Mouse (Mus musculus) heart, postnatal 0 days (tissue): ENCODE measurements around the gene Atp6v1a. TPM values are rescaled to one million over a fixed set of nuclear protein-coding genes. Genes with fewer than 3 reads are reported as not detected.

Source experiments
- ATAC-seq: fragments of 200-750 bp; cut with Nextera tagmentation; 2 replicates; pipeline ENCODE4 v1.8.0; 2017; ENCODE audit warnings: low read depth, moderate number of reproducible peaks, moderate library complexity; ENCODE audit not compliant: insufficient read depth
- DNase-seq: peaks from one replicate; pipeline ENCODE4 v3.0.0-alpha.2; 2016; ENCODE audit warnings: low spot score
- H3K27ac ChIP-seq: fragments of 300-500 bp; sonication (generic); 2 replicates; pipeline ENCODE4 v1.5.1; 2014; ENCODE audit warnings: low read depth, mild to moderate bottlenecking
- H3K27me3 ChIP-seq: fragments of 300-500 bp; sonication (generic); 2 replicates; pipeline ENCODE4 v1.6.1; 2014; ENCODE audit warnings: low read length, mixed read lengths; ENCODE audit not compliant: control insufficient read depth, insufficient read depth
- H3K36me3 ChIP-seq: fragments of 300-500 bp; sonication (generic); replicated peaks from 2 replicates; pipeline ENCODE4 v1.6.1; 2014; ENCODE audit warnings: low read length, mixed read lengths; ENCODE audit not compliant: control insufficient read depth, insufficient read depth
- H3K4me1 ChIP-seq: fragments of 300-500 bp; sonication (generic); 2 replicates; pipeline ENCODE4 v1.6.1; 2014; ENCODE audit warnings: antibody characterized with exemption; ENCODE audit not compliant: control insufficient read depth, insufficient read depth
- H3K4me2 ChIP-seq: fragments of 300-500 bp; sonication (generic); 2 replicates; pipeline ENCODE4 v1.6.1; 2014; ENCODE audit warnings: low read depth, mild to moderate bottlenecking, low read length, moderate library complexity
- H3K4me3 ChIP-seq: fragments of 300-500 bp; sonication (generic); 2 replicates; pipeline ENCODE4 v1.5.1; 2014; ENCODE audit warnings: low read depth, low read length
- H3K9ac ChIP-seq: fragments of 300-500 bp; sonication (generic); replicated peaks from 2 replicates; pipeline ENCODE4 v1.6.1; 2014; ENCODE audit warnings: low read depth, low read length, mixed read lengths
- H3K9me3 ChIP-seq: fragments of 300-500 bp; sonication (generic); replicated peaks from 2 replicates; pipeline ENCODE4 v1.6.1; 2016; ENCODE audit warnings: low read length; ENCODE audit not compliant: control insufficient read depth
- CTCF ChIP-seq: IDR thresholded peaks from 2 replicates; pipeline ENCODE4 v1.5.1; 2016; ENCODE audit warnings: antibody characterized with exemption, control low read depth, low read depth
- EP300 ChIP-seq: IDR thresholded peaks from 2 replicates; pipeline ENCODE4 v1.6.1; 2016; ENCODE audit warnings: antibody characterized with exemption, low read depth
- WGBS: fragments of 180-500 bp; shearing (Covaris S2); extraction: QIAGEN DNeasy Blood & Tissue Kit; methylation state at CpG from one replicate; pipeline ENCODE4 v1.1.7; 2014; 5-methylcytosine and 5-hydroxymethylcytosine counted together
- polyA plus RNA-seq: library from polyadenylated mRNA; unstranded; fragments of >200 nt; fragmentation: Nextera tagmentation; extraction: Ambion mirVana; gene quantifications from 2 replicates; pipeline ENCODE4 v1.2.1, GENCODE M21; 2015
- total RNA-seq: library from RNA; depleted of rRNA; stranded (reverse); fragments of >200 nt; gene quantifications from 2 replicates; pipeline ENCODE4 v1.2.3, GENCODE M21; 2014; ENCODE audit warnings: low replicate concordance

The Atp6v1a gene
- total and polyA plus RNA-seq, 2 experiments from 2014 or later = 22.3 to 39.4 TPM

- Histone ChIP-seq H3K9me3 (no peaks in the 10 kb centered on the region), H3K36me3 (peaks cover 76% of the 10 kb centered on the region), H3K9ac (no peak overlapping the region), H3K4me2 (no peak overlapping the region), H3K4me1 (no peaks in the 10 kb centered on the region), H3K27me3 (no peaks in the 10 kb centered on the region), H3K4me3 (no peak overlapping the region), H3K27ac (no peak overlapping the region)
- no peak for DNase-seq
- 82% methylated on average over 12 of the region's 12 CpGs for WGBS
- TF ChIP-seq EP300 (no peak), CTCF (no peak)
- no peak for ATAC-seq
Measured at GRCm38 (mm10) chr16:44101181-44101710, 38.3 kb downstream of the Atp6v1a start.

- no peaks in the 10 kb centered on the region for H3K4me1 ChIP-seq
- WGBS = 91% methylated on average over 7 of the region's 7 CpGs
- H3K36me3 ChIP-seq = peaks cover 88% of the 10 kb centered on the region
- DNase-seq (no peak), ATAC-seq (no peak)
- H3K9ac ChIP-seq = no peak overlapping the region
- no peak overlapping the region for H3K27ac ChIP-seq
- no peak for TF ChIP-seq CTCF
- H3K9me3 ChIP-seq = no peaks in the 10 kb centered on the region
- H3K4me3 ChIP-seq = no peak overlapping the region
- no peak overlapping the region for H3K4me2 ChIP-seq
- H3K27me3 ChIP-seq = no peaks in the 10 kb centered on the region
Measured at GRCm38 (mm10) chr16:44099377-44099776, 40.1 kb downstream of the Atp6v1a start.

- Histone ChIP-seq H3K36me3 (peaks cover 77% of the 10 kb centered on the region), H3K27me3 (no peaks in the 10 kb centered on the region), H3K4me1 (no peaks in the 10 kb centered on the region), H3K4me2 (no peak overlapping the region), H3K4me3 (no peak overlapping the region), H3K9ac (no peak overlapping the region), H3K27ac (no peak overlapping the region), H3K9me3 (no peaks in the 10 kb centered on the region)
- no peak for DNase-seq
- TF ChIP-seq EP300 (no peak), CTCF (no peak)
- 66% methylated on average over 2 of the region's 2 CpGs for WGBS
- ATAC-seq = no peak
Measured at GRCm38 (mm10) chr16:44087650-44088049, 51.9 kb downstream of the Atp6v1a start.

- peak within 1 kb of the TSS; percentile 59 for H3K4me3 ChIP-seq
- DNase-seq (peak; percentile 81), ATAC-seq (peak; percentile 89)
- H3K36me3 ChIP-seq = no peaks in the 10 kb centered on the region
- 6% methylated on average over 45 of the region's 45 CpGs for WGBS
- no peaks in the 10 kb centered on the region for H3K27me3 ChIP-seq
- peak within 1 kb of the TSS; percentile 73 for H3K4me2 ChIP-seq
- no peaks in the 10 kb centered on the region for H3K4me1 ChIP-seq
- no peaks in the 10 kb centered on the region for H3K9me3 ChIP-seq
- TF ChIP-seq CTCF = peak; percentile 82
- no peak for TF ChIP-seq EP300
- H3K9ac ChIP-seq = peak within 1 kb of the TSS; percentile 61
- peak within 1 kb of the TSS; percentile 21; the same call in 1 of the 2 replicates for H3K27ac ChIP-seq
Measured at GRCm38 (mm10) chr16:44063025-44063894, 76.2 kb downstream of the Atp6v1a start, which contains the start of gene Gramd1c. Gramd1c (minus strand) TSS chr16:44063345.

- no peak for TF ChIP-seq CTCF
- no peak for TF ChIP-seq EP300
Measured at GRCm38 (mm10) chr16:44061341-44061740, 78.2 kb downstream of the Atp6v1a start.

More at GRCm38 (mm10) chr16:44061341-44061740, 78.2 kb downstream of the Atp6v1a start:
- Histone ChIP-seq H3K4me3 (no peak overlapping the region), H3K36me3 (no peaks in the 10 kb centered on the region), H3K4me2 (no peak overlapping the region), H3K9me3 (no peaks in the 10 kb centered on the region), H3K27me3 (no peaks in the 10 kb centered on the region), H3K9ac (no peak overlapping the region), H3K4me1 (no peaks in the 10 kb centered on the region), H3K27ac (no peak overlapping the region)
- ATAC-seq (no peak), DNase-seq (no peak)
- 76% methylated on average over 15 of the region's 15 CpGs for whole genome bisulfite sequencing
